Mouse (Mus musculus): ENCODE data around the gene Iqce. TPM values are rescaled to one million over a fixed set of nuclear protein-coding genes. Genes with fewer than 3 reads are reported as not detected.
A peak's percentile ranks its signal among the peaks of the same experiment; 100 is the strongest.

Iqce gene
- polyA plus RNA-seq, 1 experiment, result 49.9 TPM

DNA sequence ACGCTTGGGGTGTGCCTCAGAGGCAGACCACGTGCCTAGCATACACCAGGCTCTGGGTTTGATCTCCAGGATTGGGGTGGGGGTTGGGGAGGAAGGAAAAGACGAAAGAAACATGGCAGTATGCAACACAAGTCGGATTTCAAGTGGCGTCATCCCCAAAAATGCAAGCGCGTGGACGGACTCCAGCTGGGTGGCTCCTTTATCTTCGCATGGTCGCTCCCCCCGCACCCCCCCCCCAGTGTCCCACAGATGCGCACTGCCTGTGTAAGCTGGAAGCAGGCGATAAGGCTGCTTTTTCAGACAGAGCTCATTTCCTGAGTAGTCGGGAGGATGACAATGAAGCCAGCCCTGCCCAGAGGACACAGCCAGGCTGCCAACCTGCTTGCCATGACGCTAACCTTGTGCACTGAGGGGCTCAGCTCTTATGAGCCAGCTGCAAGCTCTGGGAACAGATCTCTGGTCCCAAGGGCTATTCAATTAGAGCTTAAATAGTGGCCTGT lies 57.4 kb downstream of the Iqce start:
- DNase-seq (ENCODE audit: low read depth), result no peak
- no peak for TF ChIP-seq CTCF (IDR thresholded peaks at IDR 0.05; ENCODE audit: borderline replicate concordance, extremely low read depth, insufficient read depth, insufficient read length)
- TF ChIP-seq POLR2A (IDR thresholded peaks at IDR 0.05; ENCODE audit: borderline replicate concordance, extremely low read depth, insufficient read depth, insufficient read length, poor library complexity, severe bottlenecking), result no peak

DNA sequence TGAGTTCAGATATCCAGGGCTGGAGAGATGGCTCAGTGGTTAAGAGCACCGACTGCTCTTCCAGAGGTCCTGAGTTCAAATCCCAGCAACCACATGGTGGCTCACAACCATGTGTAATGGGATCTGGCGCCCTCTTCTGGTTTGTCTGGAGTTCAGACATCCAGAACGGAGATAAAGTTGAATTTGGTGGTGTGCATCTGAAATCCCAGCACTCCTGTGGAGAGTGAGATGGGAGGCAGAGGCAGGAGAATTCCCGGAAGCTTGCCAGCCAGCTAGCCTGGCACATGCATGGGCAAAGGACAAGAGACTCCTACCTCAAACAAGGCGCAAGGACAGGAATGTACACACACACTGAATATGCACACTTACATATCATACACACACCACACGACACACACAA lies 57.9 kb downstream of the Iqce start:
- DNase-seq (ENCODE audit: low read depth), result no peak
- TF ChIP-seq POLR2A (IDR thresholded peaks at IDR 0.05; ENCODE audit: borderline replicate concordance, extremely low read depth, insufficient read depth, insufficient read length, poor library complexity, severe bottlenecking), result no peak
- TF ChIP-seq CTCF (IDR thresholded peaks at IDR 0.05; ENCODE audit: borderline replicate concordance, extremely low read depth, insufficient read depth, insufficient read length), result peak; percentile 6; the same call in 1 of the 2 replicates

DNA sequence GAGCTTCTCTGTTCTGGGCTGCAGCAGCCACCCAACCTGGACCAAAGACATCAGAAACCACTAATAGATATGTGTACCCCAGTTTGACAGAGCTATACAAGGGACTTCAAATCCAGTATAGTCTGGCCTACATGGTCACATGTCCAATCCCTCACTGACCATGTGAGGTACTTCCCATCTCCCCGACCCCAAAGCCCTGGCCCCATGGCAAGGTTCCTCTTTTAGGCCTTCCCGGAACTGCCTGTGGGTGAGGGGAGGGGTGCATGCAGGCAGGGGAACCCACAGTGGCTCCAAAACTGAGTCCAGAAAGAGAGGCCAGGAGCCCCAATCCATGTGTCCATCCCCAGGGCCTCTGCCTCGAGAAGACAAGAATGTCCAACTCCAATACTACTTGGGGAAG lies 60.1 kb downstream of the Iqce start:
- TF ChIP-seq CTCF (IDR thresholded peaks at IDR 0.05; ENCODE audit: borderline replicate concordance, extremely low read depth, insufficient read depth, insufficient read length), result no peak
- TF ChIP-seq POLR2A (IDR thresholded peaks at IDR 0.05; ENCODE audit: borderline replicate concordance, extremely low read depth, insufficient read depth, insufficient read length, poor library complexity, severe bottlenecking), result no peak
- no peak for DNase-seq (ENCODE audit: low read depth)

DNA sequence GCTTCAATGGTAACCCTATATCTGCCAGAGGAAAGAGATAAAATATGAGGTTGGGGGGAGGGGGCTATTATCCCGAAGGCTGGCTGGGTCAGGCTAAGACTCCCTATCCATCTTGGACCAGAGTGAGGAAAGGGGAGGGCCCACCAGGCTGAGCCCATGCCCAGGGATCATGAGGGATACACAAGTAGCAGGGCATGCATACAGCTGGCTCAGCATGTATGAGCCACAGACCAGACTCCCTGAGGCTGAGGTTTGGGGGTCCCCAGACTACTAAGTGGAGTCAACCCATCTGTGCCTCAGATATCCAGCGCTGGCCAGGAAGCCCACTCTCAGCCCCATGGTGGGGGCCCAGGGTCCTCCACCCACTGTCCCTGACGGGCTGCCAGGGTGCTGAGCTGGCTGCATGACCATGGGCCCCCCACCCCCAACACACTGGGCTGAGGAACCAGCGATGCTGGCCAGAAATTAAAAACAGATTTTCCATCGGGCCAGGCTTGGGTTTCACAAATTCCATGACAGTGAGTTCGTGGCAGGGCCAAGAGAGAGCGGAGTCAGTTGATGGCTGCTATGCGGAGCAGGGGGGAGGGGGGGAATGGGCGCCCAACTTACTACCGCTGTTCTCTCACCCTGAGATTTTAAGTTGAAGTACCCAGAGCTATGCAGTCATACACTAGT lies 60.8 kb downstream of the Iqce start:
- no peak for DNase-seq (ENCODE audit: low read depth)
- TF ChIP-seq CTCF (IDR thresholded peaks at IDR 0.05; ENCODE audit: borderline replicate concordance, extremely low read depth, insufficient read depth, insufficient read length) (no peak), POLR2A (IDR thresholded peaks at IDR 0.05; ENCODE audit: borderline replicate concordance, extremely low read depth, insufficient read depth, insufficient read length, poor library complexity, severe bottlenecking) (no peak)

DNA sequence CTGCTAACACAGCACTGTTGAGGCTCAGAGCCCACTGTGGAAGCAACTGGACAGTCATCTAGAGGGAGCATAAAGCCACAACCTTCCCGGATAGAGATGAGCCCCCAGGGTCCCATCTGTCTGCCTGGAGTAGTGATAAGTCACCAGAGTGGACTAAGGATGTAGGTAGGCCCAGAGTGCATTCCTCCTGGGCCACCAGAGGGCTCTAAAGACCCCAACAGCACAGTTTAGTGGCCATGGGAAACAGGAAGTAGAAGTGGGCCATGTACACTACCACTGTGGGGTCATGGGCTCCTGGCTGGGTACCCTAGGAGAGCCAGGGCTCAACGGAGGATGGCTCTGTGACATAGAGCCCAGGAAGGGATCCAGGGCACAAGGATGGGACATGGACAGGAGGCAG lies 61.4 kb downstream of the Iqce start:
- TF ChIP-seq POLR2A (IDR thresholded peaks at IDR 0.05; ENCODE audit: borderline replicate concordance, extremely low read depth, insufficient read depth, insufficient read length, poor library complexity, severe bottlenecking), result no peak
- TF ChIP-seq CTCF (IDR thresholded peaks at IDR 0.05; ENCODE audit: borderline replicate concordance, extremely low read depth, insufficient read depth, insufficient read length), result peak; percentile 20; the same call in 1 of the 2 replicates
- DNase-seq (ENCODE audit: low read depth), result no peak

DNA sequence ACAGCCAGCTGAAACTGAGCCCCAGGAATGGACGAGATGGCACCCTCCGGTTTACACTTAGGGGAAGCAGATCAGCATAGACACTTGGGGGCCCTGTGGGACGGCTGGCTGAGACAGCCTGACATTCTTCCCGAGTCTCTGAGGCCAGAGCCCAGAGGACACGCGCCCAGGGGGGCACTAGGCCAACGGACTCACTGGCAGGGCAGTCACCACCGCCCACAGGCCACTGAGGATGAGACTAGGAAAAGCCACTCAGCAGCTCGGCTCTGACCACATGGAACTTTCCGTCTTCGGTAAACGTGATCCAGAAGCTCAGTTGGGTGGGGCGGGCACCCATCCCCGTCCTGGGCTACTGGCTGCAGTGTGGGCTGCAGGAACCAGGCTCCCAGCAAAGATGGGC lies 62.3 kb downstream of the Iqce start:
- no peak for TF ChIP-seq POLR2A (IDR thresholded peaks at IDR 0.05; ENCODE audit: borderline replicate concordance, extremely low read depth, insufficient read depth, insufficient read length, poor library complexity, severe bottlenecking)
- TF ChIP-seq CTCF (IDR thresholded peaks at IDR 0.05; ENCODE audit: borderline replicate concordance, extremely low read depth, insufficient read depth, insufficient read length), result no peak
- no peak for DNase-seq (ENCODE audit: low read depth)

DNA sequence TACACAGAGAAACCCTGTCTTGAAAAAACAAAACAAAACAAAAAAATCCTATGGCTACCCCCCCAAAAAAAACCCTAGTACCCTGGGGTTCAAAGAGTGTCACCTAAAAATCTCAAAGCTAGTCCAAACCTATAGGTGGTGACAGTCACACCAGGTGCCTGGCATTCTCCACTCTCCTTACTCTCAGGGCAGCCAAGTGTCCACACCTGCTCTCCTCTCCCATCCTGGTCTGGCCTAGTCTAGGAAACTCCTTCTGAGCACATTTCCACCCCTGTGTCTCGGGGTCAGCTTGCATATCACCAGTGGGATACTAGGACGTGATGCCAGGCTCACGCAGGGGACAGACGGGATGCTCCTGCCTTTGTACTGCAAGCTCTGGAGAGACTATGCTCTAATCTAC lies 62.9 kb downstream of the Iqce start:
- TF ChIP-seq POLR2A (IDR thresholded peaks at IDR 0.05; ENCODE audit: borderline replicate concordance, extremely low read depth, insufficient read depth, insufficient read length, poor library complexity, severe bottlenecking), result no peak
- no peak for TF ChIP-seq CTCF (IDR thresholded peaks at IDR 0.05; ENCODE audit: borderline replicate concordance, extremely low read depth, insufficient read depth, insufficient read length)

DNA sequence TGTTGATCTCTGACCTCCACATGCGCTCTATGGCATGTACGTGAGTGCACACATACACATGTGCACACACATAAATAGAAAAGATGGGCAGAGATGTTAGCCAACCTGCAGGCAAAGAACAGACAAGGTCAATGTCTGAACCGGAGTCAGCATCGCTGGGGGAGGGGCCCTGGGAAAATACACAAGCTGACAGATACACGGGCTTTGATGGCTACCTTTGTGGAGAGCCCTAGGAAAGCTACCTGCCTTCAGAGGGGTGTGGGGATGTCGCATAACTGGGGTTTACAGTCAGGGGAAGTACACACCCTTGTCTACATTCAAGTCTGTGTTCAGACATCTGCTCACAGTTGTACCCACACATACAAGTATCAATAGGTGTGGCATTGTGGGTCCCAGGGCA lies 63.7 kb downstream of the Iqce start:
- TF ChIP-seq POLR2A (IDR thresholded peaks at IDR 0.05; ENCODE audit: borderline replicate concordance, extremely low read depth, insufficient read depth, insufficient read length, poor library complexity, severe bottlenecking) (no peak), CTCF (IDR thresholded peaks at IDR 0.05; ENCODE audit: borderline replicate concordance, extremely low read depth, insufficient read depth, insufficient read length) (no peak)
- DNase-seq (ENCODE audit: low read depth), result no peak

More for the DNA sequence above, 62.9 kb downstream of the Iqce start:
- no peak for DNase-seq (ENCODE audit: low read depth)

DNA sequence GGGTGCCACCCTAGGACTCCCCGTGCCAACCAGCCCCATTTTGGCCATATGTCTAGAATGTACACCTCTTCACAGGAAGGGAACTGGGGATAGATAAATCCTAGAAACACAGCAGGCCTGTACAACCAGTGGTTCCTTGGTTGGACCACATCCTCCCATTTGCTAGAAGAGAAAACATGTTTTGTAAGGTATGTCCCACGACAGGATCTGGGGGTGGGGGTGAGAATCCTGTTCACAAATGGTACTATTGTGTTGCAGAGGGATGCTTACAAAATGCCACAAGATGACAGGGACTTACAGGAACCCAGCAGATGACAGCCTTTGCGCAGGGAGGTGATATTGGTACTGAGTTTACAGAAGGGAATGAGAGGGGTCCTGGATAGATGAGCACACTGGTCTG lies 64.2 kb downstream of the Iqce start:
- no peak for TF ChIP-seq POLR2A (IDR thresholded peaks at IDR 0.05; ENCODE audit: borderline replicate concordance, extremely low read depth, insufficient read depth, insufficient read length, poor library complexity, severe bottlenecking)
- TF ChIP-seq CTCF (IDR thresholded peaks at IDR 0.05; ENCODE audit: borderline replicate concordance, extremely low read depth, insufficient read depth, insufficient read length), result no peak
- DNase-seq (ENCODE audit: low read depth), result no peak

DNA sequence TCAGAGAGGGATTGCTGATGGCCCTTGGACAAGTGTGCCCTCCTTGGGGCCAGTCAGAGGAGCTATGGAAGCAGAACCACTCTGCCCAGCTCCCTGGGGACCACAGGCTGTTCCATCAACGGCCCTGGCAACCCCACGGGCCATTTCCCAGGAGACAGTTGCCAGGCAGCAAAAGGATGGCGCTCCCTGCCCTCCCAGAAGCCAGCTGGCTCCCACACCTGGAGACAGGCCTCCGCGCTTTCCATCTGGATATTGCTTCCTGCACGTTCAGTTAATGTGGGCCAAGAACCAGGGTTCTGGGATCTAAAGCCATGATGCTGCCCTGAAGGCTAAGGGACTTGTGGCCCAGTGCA lies 65.1 kb downstream of the Iqce start:
- TF ChIP-seq POLR2A (IDR thresholded peaks at IDR 0.05; ENCODE audit: borderline replicate concordance, extremely low read depth, insufficient read depth, insufficient read length, poor library complexity, severe bottlenecking), result no peak
- no peak for TF ChIP-seq CTCF (IDR thresholded peaks at IDR 0.05; ENCODE audit: borderline replicate concordance, extremely low read depth, insufficient read depth, insufficient read length)
- DNase-seq (ENCODE audit: low read depth), result peak; percentile 46

DNA sequence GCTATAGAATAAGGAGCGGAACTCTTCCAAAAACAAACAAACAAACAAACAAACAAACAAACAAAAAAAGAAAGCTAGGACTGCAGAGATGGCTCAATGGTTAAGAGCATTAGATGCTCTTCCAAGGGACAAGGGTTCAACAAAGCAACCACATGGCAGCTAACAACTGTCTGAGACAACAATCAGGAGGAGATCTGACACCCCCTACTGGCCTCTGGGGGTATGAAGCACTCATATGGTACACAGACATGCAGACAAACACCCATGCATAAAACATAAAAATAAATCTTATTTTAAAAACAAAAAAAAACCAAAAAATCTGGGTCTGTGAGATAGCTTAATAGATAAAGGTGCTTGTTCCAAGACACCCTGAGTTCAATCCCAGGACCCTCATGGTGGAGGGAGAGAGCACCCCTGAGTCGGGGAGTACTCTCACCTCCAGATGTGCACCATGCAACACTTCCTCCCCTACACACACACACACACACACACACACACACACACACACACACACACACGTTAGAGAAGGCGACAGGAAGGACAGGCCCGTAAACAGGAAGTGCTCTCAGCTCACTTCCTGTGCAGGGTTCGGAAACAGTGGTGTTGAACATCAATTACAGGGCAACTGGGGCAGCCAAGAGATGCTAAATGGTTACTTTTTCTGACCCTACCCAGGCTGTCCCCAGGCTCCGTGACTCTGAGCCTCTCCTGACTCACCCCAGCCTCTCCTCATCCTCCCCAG lies 65.7 kb downstream of the Iqce start:
- no peak for TF ChIP-seq POLR2A (IDR thresholded peaks at IDR 0.05; ENCODE audit: borderline replicate concordance, extremely low read depth, insufficient read depth, insufficient read length, poor library complexity, severe bottlenecking)
- TF ChIP-seq CTCF (IDR thresholded peaks at IDR 0.05; ENCODE audit: borderline replicate concordance, extremely low read depth, insufficient read depth, insufficient read length), result peak; percentile 31; the same call in 1 of the 2 replicates

More for the DNA sequence above, 65.7 kb downstream of the Iqce start:
- no peak for DNase-seq (ENCODE audit: low read depth)
